Mouse (Mus musculus) c-Kit-positive CD71-positive TER-119-negative erythroid progenitor cells, embryonic 14.5 days (primary cell): Measurements from ENCODE around the gene Zfp598.
"Not testable (repeated sequence)": the region's sequence is repeated elsewhere in the genome, so short reads cannot be mapped to it uniquely, and the experiment has no call there.

Experiments
- DNase-seq: peaks from one replicate; pipeline ENCODE4 v3.0.0-alpha.2; 2013; ENCODE audit warnings: low read depth

The Zfp598 gene

DNA sequence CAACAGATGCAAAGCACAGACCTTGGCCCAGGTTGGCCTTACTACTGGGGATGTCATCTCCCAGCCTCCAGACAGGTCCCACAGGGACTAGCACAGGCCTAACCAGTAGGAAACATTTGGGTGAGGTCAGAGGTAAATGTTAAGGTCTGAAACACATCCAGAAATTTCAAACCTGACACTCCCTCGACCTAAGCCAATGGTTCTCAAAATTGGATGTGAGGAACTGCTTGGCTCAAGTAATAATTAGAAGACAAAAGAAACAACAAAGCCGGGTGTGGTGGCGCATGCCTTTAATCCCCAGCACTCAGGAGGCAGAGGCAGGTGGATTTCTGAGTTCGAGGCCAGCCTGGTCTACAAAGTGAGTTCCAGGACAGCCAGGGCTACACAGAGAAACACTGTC is 23.1 kb upstream of the Zfp598 start:
- DNase-seq, result no peak

DNA sequence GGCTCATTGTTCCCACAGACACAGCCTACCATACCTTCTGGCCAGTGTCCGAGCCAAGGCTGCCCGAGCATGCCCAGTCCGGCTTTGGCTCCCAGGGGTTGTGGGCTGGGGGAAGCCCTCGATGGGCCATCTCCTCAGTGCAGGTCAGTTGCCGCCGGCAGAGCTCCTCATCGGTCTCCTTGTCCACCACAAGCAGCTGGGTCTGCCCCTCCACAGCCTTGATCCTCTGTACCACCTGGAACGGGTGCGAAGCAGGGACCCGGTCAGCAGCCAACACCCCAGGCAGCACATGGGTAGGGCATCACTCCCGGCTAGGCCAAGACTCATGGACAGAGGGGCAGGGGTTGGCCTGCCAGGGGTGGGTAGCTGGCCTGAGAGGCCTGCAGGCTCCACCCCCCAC is 22.0 kb upstream of the Zfp598 start:
- DNase-seq, result no peak

DNA sequence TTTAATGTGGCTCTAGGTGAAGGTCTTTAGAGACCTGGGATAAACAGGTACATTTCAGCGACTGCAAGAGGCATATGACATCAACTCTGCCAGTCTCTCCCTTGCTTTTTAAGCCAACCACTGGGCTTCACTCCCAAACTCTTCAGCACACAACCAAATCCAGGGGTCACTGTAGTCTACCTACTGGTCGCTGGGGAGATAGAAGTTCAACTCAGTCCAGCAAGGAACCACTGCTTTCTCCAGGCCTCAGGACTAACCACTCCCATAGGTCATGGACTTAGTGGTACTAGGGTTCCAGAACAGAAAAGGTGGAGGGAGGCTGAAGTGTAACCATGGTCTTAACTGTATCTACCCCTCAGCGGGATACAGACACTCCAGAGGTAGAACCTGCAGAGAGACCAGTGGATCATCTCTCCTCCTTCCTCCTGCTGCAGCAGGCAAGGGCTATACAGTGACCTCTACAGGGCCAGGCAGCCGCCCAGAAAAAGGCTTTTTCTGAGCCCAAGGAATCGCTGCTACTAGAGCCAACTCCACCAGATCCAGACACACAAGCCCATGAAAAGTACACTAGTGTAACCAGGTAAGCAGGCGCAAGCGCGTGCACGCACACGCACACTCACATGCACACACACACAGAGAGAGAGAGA is 20.6 kb upstream of the Zfp598 start:
- DNase-seq, result no peak

DNA sequence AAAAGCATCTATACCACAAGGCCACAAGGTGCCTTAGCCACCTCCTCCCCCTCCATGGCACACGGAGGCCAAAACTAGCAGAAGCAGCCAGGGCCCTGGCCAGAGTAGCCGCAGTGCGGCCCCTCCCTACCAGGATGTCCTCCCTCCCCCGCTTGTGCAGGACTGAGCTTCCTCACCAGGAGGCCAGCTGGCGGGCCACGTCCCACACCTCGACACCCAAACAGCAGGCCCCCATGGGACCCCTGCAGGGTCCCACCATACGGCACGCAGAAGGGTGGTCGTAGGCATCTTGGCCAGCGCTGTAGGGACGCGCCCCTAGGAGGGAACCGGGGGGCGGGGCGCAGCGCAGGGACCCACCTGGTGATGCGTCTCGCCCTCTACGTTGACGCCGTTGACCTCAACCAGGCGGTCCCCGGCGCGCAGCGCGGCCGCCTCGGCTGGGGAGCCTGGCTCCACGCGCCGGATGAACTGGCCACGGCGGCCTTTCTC is 19.9 kb upstream of the Zfp598 start:
- DNase-seq, result no peak

DNA sequence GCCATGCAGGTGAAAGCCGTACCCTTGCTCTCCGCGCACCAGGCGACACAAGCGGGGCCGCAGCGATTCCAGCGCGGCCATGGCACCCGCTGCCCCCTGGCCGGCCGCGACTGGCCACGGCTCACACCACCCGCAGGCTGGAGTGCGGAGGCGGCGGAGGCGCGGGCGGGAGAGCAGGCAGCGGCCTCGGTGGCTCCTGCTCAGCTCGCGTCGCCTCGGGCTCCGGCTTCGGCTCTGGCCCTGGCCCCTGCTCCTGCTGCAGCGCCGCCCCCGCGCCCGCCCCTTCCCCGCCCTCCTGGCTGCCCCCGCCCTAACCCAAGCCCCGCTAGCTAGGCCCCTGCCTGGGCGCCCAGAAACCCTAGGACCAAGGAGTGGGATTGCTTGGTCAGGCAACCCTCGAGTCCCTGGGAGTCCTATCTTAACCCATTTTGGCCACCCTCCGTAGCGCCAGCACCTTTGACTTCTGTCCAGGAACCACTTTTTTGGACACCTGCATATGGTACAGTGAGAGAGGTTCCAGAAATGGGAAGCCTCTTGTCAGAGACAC is 19.3 kb upstream of the Zfp598 start, which contains the start of gene Slc9a3r2:
Slc9a3r2 (minus strand) TSS at position 258 of the 547 bp plus-strand sequence.
- no peak for DNase-seq

DNA sequence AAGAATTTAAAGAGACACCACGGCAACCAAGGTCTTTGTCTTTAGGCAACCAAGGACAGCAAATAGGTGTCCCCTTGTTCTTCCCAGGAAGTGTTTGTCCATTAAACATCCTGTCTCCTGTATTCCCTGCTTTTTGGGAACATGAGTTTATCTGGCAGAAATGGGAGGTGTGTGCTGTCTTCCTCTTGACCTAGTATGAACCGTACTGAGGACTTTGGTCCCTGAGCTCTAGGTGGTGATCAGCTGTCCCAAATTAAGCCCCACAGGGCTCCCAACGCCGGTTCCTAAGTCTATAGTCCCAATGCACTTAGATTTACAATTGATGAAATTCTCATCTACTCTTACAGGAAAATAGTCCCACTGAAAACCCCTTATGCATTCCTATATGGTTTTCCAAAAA is 18.7 kb upstream of the Zfp598 start:
- no peak for DNase-seq

DNA sequence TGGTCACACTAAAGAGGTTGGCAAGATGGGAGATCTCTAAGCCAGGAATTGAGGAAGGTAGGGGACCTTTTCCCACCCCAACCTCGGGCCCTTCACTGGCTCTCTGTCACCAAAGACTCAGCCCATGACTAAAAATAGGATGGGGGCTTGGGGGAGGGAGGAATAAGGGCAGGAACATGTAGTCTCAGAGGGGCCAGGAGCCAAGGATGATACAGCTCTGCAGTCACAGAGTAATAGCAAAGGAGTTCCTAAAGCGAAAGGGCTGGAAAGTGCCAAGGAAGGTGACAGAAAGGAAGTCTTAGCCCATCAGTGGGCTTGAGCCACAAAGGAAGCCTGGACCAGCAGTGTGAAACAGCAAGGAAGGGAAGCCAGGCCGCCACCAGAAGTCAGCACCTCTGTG is 17.7 kb upstream of the Zfp598 start:
- DNase-seq, result no peak

DNA sequence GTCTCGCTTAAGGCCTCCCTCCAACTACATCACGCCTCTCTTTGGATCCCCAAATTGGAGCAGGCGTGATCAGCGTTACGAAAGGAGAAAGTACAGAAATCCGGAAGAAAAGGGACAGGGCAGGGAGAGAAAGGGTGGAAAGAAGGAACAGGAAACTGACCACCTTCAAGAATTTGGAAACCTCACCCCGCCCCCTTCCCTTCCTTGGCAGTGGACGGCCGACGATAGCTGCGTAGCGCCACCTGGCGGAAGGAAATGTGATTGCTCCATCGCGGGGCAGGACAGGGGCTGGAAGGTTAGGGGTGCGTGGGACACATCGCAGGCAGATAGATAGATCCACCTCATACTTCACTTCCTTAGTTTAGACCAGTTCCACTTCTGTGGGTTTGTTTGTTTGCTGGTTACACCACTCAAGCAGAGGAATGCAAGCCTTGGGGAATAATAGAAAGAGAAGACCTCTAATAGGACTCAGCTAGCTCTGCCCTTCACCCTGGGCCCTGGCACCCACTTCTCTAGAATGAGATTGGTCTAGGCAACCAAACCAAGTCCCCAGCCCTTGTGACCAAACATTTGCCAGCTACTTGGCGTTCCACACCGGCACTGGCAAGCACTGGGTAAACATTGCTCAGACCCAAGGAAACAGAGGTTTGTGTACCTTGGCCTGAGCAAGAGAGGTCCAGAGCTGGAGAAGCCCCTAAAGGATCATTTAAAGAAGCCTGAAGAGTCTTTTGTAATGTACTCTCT is 15.3 kb upstream of the Zfp598 start:
- DNase-seq, result no peak

DNA sequence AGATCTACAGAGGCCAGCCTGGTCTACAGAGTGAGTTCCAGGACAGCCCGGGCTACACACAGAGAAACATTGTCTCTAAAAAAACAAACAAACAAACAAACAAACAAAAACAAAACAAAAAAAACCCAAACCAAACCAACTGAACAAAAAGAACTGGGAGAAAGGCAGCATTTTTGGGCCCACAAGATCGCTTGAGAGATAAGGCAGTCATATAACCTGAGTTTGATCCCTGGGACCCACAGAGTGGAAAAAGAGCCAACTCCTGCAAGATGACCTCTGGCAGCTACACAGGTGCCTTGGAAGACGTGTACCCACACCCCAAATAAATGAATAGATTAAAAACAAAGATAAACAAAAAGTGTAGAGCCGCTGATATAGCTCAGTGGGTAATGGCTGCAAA is 14.5 kb upstream of the Zfp598 start:
- DNase-seq, result no peak

DNA sequence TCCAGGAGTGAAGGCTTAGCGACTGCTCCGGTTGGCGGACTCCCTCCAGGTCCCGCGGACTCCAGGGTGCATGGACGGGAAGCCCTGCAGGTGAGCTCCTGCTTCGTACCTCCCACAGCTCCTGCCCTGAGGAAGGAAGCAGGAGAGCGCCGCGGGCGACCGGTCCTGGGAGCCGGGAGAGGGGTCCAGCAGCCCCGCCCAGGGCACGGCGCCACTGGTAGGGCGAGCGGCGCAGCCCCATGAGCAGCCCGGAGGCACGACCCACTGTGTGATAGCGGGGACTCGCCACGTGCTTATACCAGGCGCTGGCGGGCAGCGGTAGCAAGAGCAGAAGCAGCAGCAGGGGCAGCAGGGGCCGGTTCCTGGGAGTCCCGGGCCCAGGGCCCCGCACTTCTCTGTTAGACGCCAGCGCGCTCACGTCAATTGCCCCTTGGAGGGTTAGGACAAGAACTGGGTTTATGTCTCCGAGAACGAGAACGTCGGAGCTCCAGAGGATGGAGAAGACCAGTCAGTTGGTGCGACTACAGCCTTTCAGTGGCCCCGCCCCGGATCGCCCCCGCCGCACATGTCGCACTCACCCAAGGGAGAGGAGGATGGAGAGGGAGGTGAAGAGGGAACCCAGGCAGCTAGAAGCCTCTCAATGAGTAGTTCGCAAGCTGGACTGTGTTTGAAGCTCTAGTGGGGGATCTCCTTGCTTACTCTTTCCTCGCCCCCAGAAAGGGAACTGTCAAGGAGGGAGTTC is 11.3 kb upstream of the Zfp598 start, which contains the start of gene Npw:
Npw (minus strand) TSS at position 441 of the 742 bp plus-strand sequence.
- DNase-seq, result no peak

DNA sequence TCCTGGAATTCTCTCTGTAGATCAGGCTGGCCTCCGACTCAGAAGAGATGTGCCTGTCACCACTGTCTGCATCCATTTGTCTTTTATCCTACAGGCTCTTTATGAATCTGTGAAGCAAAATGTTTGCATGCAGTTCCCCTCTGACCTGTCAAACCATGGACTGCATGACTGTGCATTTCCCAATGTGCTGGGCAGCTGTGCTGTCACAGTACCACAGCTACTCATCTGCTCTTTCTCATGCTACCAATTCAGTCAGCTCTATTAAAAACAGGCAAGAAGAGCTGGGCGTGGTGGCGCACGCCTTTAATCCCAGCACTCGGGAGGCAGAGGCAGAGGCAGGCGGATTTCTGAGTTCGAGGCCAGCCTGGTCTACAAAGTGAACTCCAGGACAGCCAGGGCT is 2.5 kb upstream of the Zfp598 start:
- DNase-seq, result not testable (repeated sequence)

DNA sequence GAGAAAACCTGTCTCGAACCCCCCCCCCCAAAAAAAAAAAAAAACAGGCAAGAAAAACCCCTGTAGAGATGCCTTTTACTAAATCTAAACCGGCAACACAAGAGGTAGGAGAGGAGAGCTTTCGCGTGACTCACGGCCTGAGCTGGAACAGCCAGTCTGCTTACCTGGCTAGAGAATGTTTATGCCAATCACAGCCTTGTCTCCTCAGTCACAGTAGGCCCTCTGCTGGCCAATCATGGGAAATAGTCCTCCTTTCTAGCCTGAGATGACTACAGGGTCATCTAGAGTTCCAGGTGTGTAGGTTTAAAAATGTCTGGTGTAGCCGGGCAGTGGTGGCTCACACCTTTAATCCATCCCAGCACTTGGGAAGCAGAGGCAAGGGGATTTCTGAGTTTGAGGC is 2.1 kb upstream of the Zfp598 start:
- DNase-seq, result no peak

DNA sequence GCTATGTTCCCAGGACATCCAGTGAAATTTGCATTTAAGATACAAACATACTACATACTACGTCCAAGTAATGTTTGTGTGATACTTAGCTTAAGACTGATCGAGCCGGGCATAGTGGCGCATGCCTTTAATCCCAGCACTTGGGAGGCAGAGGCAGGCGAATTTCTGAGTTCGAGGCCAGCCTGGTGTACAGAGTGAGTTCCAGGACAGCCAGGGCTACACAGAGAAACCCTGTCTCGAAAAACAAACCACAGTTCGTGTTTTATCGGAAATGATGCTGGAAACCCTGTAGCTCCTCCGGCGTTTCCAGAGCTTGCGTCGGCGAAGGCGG is 308 bp upstream of the Zfp598 start:
- not testable (repeated sequence) for DNase-seq

DNA sequence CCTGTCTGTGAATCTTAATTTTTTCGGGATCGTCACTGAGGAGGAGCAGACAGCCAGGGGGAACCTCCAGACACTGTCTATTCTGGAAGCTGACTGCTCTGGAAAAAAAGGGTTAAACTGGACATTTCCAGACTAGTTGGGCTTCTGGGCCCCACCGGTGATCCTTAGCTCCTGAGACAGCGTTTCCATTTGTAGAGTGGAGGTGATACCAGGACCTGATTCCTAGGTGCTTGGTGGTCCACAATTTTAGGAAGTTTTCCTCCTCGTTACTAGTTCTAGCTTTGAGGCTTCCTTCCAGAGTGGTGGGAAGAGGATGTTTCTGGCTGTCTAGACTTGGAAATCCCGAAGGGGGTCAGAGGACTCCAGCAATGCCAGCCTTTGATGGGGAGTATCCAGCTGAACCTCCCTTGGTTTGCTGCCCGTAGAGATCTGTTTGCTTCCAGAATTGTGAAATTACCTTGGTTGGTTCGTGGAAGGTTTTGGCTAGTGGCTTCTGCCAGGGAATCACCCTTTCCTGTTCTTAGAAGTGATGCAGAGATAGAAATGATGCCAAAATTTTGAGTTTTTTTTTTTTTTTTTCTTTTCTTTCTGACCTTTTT is 858 bp downstream of the Zfp598 start:
- DNase-seq, result no peak

DNA sequence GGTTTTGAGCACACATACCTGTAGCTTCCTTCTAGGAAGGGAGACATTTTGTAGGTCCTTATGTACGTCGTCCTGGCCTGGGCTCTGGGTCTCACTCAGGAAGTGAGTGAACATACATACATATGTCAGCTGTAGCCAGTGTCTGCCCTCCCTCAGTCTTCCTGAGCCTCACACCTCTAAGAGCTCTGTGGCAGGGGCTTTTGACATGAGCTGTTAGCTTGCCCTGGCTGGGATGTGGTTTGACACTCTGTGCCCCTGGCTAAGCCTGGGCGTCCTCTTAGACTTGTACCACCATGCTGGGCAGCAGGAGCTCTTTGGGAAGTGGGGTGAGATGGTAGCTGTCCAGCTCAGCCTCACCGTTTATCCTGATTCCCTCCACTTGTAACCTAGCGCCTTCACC is 1.9 kb downstream of the Zfp598 start:
- no peak for DNase-seq

DNA sequence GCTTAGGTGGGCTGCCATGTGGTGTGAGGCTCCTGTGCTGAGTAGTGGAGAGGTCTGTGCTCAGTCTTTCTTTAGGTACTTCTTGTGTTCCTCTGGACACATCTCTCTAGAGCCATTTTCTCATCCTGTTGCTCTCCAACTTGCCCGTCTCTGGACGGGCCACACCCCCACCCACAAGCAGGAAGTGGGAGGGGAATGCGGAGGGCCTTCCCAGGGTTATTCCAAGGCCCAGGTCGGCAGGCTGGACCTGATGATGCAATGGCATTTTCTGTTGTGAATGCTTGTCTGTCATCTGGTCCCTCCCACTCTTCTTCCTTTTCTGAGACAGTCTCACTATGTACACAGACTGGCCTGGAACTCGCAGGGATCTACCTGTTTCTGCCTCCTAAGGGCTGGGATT is 2.7 kb downstream of the Zfp598 start:
- no peak for DNase-seq

DNA sequence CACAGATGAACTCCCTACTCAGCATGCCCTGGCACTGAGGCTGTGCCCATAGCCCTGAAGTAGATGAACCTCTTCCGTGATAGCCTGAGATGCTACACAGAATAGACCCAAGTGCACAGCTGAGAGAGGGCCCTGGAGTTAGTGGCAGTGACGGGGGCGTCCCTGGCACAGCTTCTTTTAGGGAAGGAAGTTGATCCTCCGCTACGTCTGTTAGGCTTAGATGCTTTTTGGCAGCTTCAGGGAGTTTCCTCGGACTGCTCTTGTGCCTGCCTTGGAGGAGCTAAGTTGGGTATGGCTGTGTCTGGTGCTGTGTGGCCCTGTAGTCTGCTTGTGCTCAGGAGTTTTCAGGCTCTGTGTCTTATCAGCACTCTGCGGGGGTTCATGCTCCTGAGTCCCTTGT is 4.8 kb downstream of the Zfp598 start:
- no peak for DNase-seq

DNA sequence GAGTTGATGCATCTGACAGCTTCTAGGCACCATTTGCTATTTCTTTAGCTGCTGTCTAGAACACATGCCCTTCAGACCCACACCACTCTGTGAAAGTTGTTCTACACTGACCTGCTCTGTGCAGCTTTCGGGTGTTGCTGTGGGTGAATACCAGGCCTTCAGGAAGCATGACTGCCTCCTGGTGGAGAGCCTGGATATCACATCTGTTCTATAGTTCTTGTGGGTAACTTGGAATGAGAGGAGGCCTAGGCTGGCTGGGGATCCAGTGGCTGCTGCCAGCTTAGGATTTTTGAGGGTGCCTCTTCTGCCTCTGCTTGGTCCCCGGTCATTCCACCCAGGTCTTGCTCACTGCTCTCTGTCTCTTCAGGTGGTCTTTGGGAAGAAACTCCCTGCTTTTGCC is 6.7 kb downstream of the Zfp598 start:
- peak; percentile 72 for DNase-seq

DNA sequence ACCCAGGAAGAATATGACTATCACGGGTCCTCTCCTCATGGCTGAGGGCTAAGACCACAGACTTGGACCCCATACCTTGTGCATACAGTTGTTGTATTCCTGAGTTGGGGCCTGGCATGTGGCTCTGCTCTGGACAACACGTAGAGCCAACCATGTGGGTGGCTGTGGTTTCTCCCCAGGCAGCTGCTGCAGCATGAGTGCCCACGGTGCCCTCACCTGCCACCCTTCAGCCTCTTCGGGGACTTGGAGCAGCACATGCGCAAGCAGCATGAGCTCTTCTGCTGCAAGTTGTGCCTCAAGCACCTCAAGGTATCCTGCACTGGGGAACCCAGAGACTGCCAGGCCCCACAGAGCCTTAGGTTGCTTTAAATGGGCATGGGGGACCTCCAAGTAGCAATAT is 7.4 kb downstream of the Zfp598 start:
- DNase-seq, result no peak

DNA sequence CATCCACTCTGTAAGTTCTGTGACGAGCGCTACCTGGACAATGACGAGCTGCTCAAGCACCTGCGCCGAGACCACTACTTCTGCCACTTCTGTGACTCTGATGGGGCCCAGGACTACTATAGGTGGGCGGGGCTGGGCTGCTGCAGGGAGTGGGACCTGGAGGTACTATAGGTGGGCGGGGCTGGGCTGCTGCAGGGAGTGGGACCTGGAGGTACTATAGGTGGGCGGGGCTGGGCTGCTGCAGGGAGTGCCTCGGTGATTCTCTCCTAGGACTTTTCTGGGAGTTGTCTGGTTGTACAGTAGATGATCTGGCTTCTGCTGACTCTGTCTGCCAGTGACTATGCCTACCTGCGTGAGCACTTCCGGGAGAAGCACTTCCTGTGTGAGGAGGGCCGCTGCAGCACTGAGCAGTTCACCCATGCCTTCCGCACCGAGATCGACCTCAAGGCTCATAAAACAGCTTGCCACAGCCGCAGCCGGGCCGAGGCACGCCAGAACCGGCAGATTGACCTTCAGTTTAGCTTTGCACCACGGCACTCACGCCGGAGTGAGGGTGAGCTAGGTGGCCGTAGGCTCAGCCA is 8.1 kb downstream of the Zfp598 start:
- DNase-seq, result no peak

DNA sequence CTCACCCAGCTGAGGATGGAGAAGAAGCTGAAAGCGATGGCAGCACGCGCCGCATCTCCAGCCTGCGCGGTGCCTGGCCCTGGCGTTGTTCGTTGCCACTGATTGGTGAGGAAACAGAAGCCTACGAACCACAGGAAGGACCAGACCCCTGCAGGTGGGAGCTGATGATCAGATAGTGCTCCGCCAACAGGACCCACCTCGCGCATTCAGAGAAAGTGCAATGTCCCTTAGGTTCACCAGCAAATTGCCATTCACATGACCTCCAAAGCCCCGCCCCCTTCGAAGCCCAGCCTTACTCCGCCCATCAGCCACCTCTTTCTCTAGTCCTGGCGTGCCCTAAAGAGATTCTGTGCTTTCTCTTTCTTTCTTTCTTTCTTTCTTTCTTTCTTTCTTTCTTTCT is 17.0 kb downstream of the Zfp598 start:
- DNase-seq, result no peak

DNA sequence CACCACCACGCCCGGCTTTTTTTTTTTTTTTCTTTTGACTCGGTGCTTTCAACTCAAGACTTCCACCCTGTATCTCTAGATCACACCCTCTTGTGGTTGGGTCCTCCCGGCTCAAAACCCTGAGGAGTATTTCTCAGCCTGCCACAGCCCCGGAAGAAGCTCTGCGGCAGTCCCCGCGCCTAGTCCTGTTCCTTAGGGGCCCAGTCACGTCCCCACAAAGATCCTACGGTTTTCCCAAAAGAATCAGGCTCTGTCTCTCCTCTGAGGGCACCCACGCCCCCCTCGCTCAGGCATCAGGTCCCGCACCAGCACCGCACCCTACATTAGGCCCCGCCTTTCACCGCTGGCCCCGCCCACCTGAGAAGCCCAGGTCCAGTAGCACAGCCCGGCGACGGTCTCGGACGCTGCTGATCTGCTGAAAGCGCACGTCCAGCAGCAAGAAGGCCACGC is 17.7 kb downstream of the Zfp598 start:
- DNase-seq, result peak; percentile 46
